Mouse (Mus musculus) hindbrain, embryonic 11.5 days (tissue): ENCODE data around the gene Olfr748. TPM values are rescaled to one million over a fixed set of nuclear protein-coding genes. Genes with fewer than 3 reads are reported as not detected.
"Not testable (repeated sequence)": the region's sequence is repeated elsewhere in the genome, so short reads cannot be mapped to it uniquely, and the experiment has no call there.

Source experiments
- ATAC-seq: fragments of 200-750 bp; cut with Nextera tagmentation; 2 replicates; pipeline ENCODE4 v1.8.0; 2017; ENCODE audit warnings: mild to moderate bottlenecking, moderate TSS enrichment, moderate library complexity; ENCODE audit not compliant: low FRiP score
- DNase-seq: peaks from one replicate; pipeline ENCODE4 v3.0.0-alpha.2; 2015; ENCODE audit warnings: low spot score
- H3K27ac ChIP-seq: fragments of 300-500 bp; sonication (generic); 2 replicates; pipeline ENCODE4 v1.5.1; 2014; ENCODE audit warnings: mild to moderate bottlenecking, low read depth, low read length
- H3K27me3 ChIP-seq: fragments of 300-500 bp; sonication (generic); 2 replicates; pipeline ENCODE4 v1.6.1; 2014; ENCODE audit warnings: mild to moderate bottlenecking, low read length, moderate library complexity, mixed read lengths; ENCODE audit not compliant: control insufficient read depth, insufficient read depth
- H3K36me3 ChIP-seq: fragments of 300-500 bp; sonication (generic); 2 replicates; pipeline ENCODE4 v1.6.1; 2014; ENCODE audit warnings: mild to moderate bottlenecking, low read length, moderate library complexity, mixed read lengths; ENCODE audit not compliant: control insufficient read depth, insufficient read depth
- H3K4me1 ChIP-seq: fragments of 300-500 bp; sonication (generic); replicated peaks from 2 replicates; pipeline ENCODE4 v1.6.1; 2014; ENCODE audit warnings: low read length, mixed read lengths; ENCODE audit not compliant: control insufficient read depth, insufficient read depth
- H3K4me2 ChIP-seq: fragments of 300-500 bp; sonication (generic); replicated peaks from 2 replicates; pipeline ENCODE4 v1.6.1; 2014; ENCODE audit warnings: mild to moderate bottlenecking, low read depth, low read length
- H3K4me3 ChIP-seq: fragments of 300-500 bp; sonication (generic); 2 replicates; pipeline ENCODE4 v1.5.1; 2014; ENCODE audit warnings: low read depth, low read length
- H3K9ac ChIP-seq: fragments of 300-500 bp; sonication (generic); 2 replicates; pipeline ENCODE4 v1.6.1; 2014; ENCODE audit warnings: low read depth, low read length
- H3K9me3 ChIP-seq: fragments of 300-500 bp; sonication (generic); 2 replicates; pipeline ENCODE4 v1.6.1; 2016; ENCODE audit warnings: low read length; ENCODE audit not compliant: control insufficient read depth
- WGBS: fragments of 180-500 bp; shearing (Covaris S2); extraction: QIAGEN DNeasy Blood & Tissue Kit; methylation state at CpG from one replicate; pipeline ENCODE4 v1.1.7; 2014; 5-methylcytosine and 5-hydroxymethylcytosine counted together
- polyA plus RNA-seq: library from polyadenylated mRNA; unstranded; fragments of >200 nt; fragmentation: Nextera tagmentation; extraction: Ambion mirVana; gene quantifications from 2 replicates; pipeline ENCODE4 v1.2.1, GENCODE M21; 2014

Olfr748 gene
- polyA plus RNA-seq: not detected in 2 replicates

DNA sequence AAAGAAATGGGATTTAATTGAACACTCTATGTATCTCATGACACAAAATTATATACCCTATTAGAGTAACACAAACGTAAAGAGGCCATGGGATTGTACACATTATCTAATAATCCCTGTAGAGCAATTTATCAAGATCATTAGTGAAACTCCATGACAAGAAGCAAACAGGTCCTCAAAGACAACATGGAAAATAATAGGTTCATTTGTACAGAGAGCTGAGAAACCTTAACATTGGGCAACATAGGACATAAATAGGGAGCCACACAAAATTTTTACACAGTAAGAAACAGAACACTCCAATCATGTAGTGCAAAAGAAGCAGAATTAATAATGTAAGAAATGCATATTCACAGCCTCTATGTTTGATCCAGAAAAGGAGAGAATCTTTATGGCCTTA, at the start of gene Olfr748:
Gene Olfr748, plus strand, starts transcription at position 301 of the 400 bp plus-strand sequence.
- WGBS: 78% methylated on average over 1 of the region's 1 CpGs
- no peak within 1 kb of the TSS for H3K4me3 ChIP-seq
- H3K4me1 ChIP-seq: no peaks in the 10 kb centered on the region
- H3K4me2 ChIP-seq: no peak within 1 kb of the TSS
- no peaks in the 10 kb centered on the region for H3K9me3 ChIP-seq
- H3K27ac ChIP-seq: no peak within 1 kb of the TSS
- H3K36me3 ChIP-seq: no peaks in the 10 kb centered on the region
- no peak for DNase-seq
- ATAC-seq: no peak
- no peak within 1 kb of the TSS for H3K9ac ChIP-seq
- no peaks in the 10 kb centered on the region for H3K27me3 ChIP-seq

DNA sequence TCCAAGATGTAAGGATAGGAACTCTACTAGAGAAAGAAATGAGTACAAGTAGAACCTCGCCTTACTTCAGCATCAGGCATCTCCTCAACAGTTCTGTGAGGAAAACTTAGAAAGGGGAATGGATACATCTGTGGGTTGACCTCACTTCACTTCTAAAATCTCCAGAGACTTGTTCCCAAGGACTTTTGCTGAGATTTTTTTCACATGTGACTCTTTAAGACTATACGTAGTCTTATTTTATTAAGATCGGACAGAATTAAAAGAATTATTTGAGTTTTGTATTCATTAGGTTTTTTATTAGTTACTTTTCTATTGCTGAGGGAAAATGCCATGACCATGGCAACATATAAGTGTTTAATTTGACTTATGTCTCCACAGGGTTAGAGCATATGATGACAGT, 14.1 kb upstream of the Olfr748 start, which contains the start of gene Olfr747:
Gene Olfr747, minus strand, starts transcription at position 101 of the 400 bp plus-strand sequence.
- no peak for DNase-seq
- WGBS: 87% methylated on average over 3 of the region's 3 CpGs
- Histone ChIP-seq H3K9me3 (no peaks in the 10 kb centered on the region), H3K27ac (no peak within 1 kb of the TSS), H3K4me1 (no peaks in the 10 kb centered on the region), H3K36me3 (no peaks in the 10 kb centered on the region), H3K9ac (no peak within 1 kb of the TSS), H3K4me3 (no peak within 1 kb of the TSS), H3K4me2 (no peak within 1 kb of the TSS), H3K27me3 (no peaks in the 10 kb centered on the region)
- no peak for ATAC-seq

DNA sequence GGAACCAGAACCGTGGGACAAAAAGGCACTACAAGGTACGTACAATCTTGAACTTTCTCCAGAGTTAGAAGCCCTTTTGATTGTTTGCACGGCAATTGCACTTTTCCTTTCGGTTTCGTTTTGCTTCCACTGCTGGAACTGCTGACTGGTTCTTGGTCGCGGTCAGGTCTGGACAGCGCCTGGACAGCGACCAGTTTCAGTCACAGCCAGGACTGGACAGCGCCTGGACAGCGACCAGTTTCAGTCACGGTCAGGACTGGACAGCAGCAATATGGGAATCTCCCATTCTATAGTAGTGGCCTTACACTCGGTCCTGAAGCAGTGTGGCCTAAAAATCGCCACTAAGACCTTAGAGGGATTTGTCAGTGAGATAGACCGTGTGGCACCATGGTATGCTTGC, 12.7 kb downstream of the Olfr748 start:
- H3K4me3 ChIP-seq, DNase-seq: not testable (repeated sequence)

DNA sequence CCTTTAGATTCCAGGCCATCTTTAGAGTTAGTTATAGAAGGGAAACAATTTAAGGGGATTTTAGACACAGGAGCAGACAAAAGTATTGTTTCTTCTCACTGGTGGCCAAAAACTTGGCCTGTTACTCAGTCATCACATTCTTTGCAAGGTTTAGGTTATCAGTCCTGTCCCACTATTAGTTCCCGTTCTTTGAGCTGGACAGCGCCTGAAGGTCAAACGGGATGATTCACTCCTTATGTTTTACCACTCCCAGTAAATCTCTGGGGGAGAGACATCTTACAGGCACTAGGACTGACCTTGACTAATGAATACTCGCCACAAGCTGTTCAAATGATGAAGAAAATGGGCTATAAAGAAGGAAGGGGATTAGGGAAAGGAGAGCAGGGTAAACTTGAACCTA, 15.2 kb downstream of the Olfr748 start:
- H3K4me2 ChIP-seq, ATAC-seq, H3K9ac ChIP-seq, H3K4me3 ChIP-seq, H3K27ac ChIP-seq, H3K9me3 ChIP-seq, DNase-seq, H3K4me1 ChIP-seq, H3K36me3 ChIP-seq, H3K27me3 ChIP-seq: not testable (repeated sequence)
- 92% methylated on average over 3 of the region's 4 CpGs for WGBS

More for the DNA sequence above, 12.7 kb downstream of the Olfr748 start:
- not testable (repeated sequence) for H3K9ac ChIP-seq, H3K4me1 ChIP-seq, H3K4me2 ChIP-seq, H3K9me3 ChIP-seq, ATAC-seq, H3K27ac ChIP-seq, H3K36me3 ChIP-seq, H3K27me3 ChIP-seq
- WGBS: 91% methylated on average over 15 of the region's 15 CpGs

DNA sequence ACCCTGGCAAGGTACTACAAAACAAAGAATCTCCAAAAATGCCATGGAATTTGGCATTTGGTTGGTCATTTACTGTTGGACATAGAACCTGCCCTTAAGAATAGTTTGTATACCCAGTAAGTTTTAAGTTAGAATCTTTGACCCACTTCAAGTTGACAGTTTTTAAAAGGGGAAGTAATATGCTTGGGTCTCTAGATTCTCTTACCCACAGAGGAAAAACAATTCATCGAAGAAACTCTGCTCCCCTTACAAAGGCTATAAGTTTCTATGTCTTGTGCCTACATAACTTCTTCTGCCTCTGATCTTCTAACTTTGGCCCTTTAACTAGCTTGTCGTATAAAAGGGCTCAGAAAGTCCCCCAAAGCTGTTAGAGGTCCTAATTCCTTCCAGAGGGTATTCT, 33.2 kb downstream of the Olfr748 start:
- Histone ChIP-seq H3K4me3 (no peak overlapping the region), H3K9me3 (no peaks in the 10 kb centered on the region), H3K27me3 (no peaks in the 10 kb centered on the region), H3K4me2 (no peak overlapping the region), H3K9ac (no peak overlapping the region), H3K36me3 (no peaks in the 10 kb centered on the region), H3K27ac (no peak overlapping the region), H3K4me1 (no peaks in the 10 kb centered on the region)
- 82% methylated on average over 2 of the region's 2 CpGs for WGBS
- DNase-seq (no peak), ATAC-seq (no peak)

DNA sequence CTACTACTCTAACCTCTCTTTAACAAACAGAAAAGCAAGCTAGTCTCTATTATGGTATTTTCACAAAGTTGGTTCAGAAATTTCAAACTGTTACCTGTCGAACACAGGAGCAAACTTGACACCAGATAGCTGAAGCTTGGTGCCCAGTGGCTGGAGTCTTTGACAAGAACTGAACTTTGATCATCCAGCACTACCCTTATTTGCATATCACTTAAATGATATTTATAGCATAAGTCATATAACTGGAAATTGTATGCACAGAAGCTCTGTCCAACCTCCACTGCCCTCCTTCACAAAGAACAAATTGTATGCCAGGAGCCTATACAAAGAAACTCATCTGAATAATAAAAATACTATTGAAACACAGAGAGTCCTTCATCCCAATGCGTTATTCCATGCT, 34.4 kb downstream of the Olfr748 start:
- no peaks in the 10 kb centered on the region for H3K36me3 ChIP-seq
- ATAC-seq: no peak
- no peaks in the 10 kb centered on the region for H3K9me3 ChIP-seq
- WGBS: 77% methylated on average over 2 of the region's 2 CpGs
- no peak overlapping the region for H3K4me2 ChIP-seq
- no peaks in the 10 kb centered on the region for H3K27me3 ChIP-seq
- H3K4me3 ChIP-seq: no peak overlapping the region
- no peaks in the 10 kb centered on the region for H3K4me1 ChIP-seq
- no peak overlapping the region for H3K27ac ChIP-seq
- DNase-seq: no peak
- H3K9ac ChIP-seq: no peak overlapping the region

DNA sequence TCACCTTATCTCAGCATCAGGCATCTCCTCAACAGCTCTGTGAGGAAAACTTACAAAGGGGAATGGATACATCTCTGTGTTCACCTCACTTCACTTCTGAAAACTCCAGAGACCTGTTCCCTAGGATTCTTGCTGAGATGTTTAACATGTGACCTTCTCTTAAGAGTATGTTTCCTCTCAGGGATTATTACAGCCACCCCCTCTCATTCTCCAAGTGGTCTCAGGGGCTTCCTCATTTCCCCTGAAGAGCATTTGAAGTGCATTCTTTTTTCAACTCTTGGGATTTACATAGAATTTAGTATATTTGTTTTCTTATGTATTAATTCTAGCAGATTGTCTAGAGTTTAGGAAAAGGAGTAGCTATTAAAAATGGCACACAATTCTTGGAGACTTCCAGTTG, 37.8 kb downstream of the Olfr748 start, which contains the start of gene Olfr749:
Gene Olfr749, minus strand, starts transcription at position 101 of the 400 bp plus-strand sequence.
- Histone ChIP-seq H3K27me3 (no peaks in the 10 kb centered on the region), H3K4me2 (no peak within 1 kb of the TSS)
- no peak for ATAC-seq

DNA sequence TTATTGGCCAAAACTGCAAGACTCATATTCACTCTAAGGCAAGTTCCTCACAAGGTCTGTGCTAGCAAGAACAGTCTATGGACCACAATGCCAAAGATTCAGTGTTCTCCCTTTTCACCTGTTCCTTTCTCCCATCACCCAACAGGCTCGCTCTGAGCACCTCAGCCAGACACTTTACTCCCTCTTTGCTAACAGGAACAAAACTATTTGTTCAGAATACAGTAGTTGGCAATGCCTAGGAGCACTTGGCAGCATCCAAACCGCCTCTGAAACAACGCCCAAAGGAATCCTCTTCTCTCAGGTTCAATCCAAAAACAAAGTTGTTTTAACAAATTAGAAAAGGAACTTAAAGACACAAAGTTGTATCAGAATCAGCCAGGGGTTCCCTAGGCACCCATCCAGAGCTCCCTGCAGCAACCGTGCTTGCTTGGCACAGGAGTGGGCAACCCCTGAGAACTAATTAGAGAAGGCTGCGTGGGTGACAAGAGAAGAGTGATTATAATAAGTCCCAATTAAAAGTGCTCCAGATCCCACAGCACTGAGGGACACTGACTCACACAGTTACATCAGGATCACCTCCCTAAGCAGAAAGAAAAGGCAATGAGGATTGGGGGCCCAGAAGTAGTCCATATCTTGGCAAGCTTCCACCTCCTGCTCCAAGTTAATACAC, 51.4 kb downstream of the Olfr748 start:
- Histone ChIP-seq H3K9me3 (no peaks in the 10 kb centered on the region), H3K4me2 (no peak overlapping the region), H3K9ac (no peak overlapping the region), H3K36me3 (no peaks in the 10 kb centered on the region), H3K4me3 (no peak overlapping the region), H3K27me3 (no peaks in the 10 kb centered on the region), H3K27ac (no peak overlapping the region), H3K4me1 (no peaks in the 10 kb centered on the region)
- ATAC-seq: no peak
- DNase-seq: no peak
- WGBS: 87% methylated on average over 5 of the region's 5 CpGs

More for the DNA sequence above, 37.8 kb downstream of the Olfr748 start, which contains the start of gene Olfr749:
- Histone ChIP-seq H3K9me3 (no peaks in the 10 kb centered on the region), H3K9ac (no peak within 1 kb of the TSS), H3K4me1 (no peaks in the 10 kb centered on the region), H3K4me3 (no peak within 1 kb of the TSS), H3K27ac (no peak within 1 kb of the TSS), H3K36me3 (no peaks in the 10 kb centered on the region)
- DNase-seq: no peak
